Mouse (Mus musculus) C2C12 (cell line): ENCODE data around the gene Il23r. TPM values are rescaled to one million over a fixed set of nuclear protein-coding genes. Genes with fewer than 3 reads are reported as not detected.

Experiments used
- H3K27me3 ChIP-seq: one replicate; pipeline ENCODE4 v1.6.1; 2011; ENCODE audit not compliant: control insufficient read depth, insufficient read depth, insufficient read length
- H3K36me3 ChIP-seq: one replicate; pipeline ENCODE4 v1.6.1; 2011; ENCODE audit not compliant: control insufficient read depth, insufficient read depth
- H3K4me3 ChIP-seq: one replicate; pipeline ENCODE4 v1.5.1; 2011; ENCODE audit warnings: mild to moderate bottlenecking, control low read depth; ENCODE audit not compliant: poor library complexity, insufficient read depth, severe bottlenecking
- H3K79me2 ChIP-seq: one replicate; pipeline ENCODE4 v1.6.1; 2011; ENCODE audit not compliant: control insufficient read depth, insufficient read depth
- H3K79me3 ChIP-seq: one replicate; pipeline ENCODE4 v1.6.1; 2011; ENCODE audit warnings: low read depth, control low read depth
- H3ac ChIP-seq: one replicate; pipeline ENCODE3; 2011; ENCODE audit warnings: low read depth; ENCODE audit not compliant: control insufficient read depth, insufficient read length
- CEBPB ChIP-seq: IDR thresholded peaks from one replicate; pipeline ENCODE4 v1.6.1; 2011; ENCODE audit warnings: low read depth, mild to moderate bottlenecking, control low read depth, moderate library complexity
- CTCF ChIP-seq: IDR thresholded peaks from one replicate; pipeline ENCODE4 v1.5.1; 2011; ENCODE audit not compliant: control insufficient read depth, insufficient read depth, insufficient read length
- FOSL1 ChIP-seq: IDR thresholded peaks from one replicate; pipeline ENCODE4 v1.8.0; 2011; ENCODE audit warnings: mild to moderate bottlenecking, low read length; ENCODE audit not compliant: poor library complexity, insufficient read depth, severe bottlenecking
- MAX ChIP-seq: IDR thresholded peaks from one replicate; pipeline ENCODE4 v1.6.1; 2011; ENCODE audit warnings: mild to moderate bottlenecking, control low read depth
- MYOD1 ChIP-seq: IDR thresholded peaks from one replicate; pipeline ENCODE4 v1.6.1; 2011; ENCODE audit warnings: low read depth; ENCODE audit not compliant: control insufficient read depth, insufficient read length
- MYOG ChIP-seq: IDR thresholded peaks from one replicate; pipeline ENCODE4 v1.6.1; 2011; ENCODE audit not compliant: control insufficient read depth, insufficient read length; ENCODE audit errors: extremely low read depth
- USF1 ChIP-seq: IDR thresholded peaks from one replicate; pipeline ENCODE4 v1.6.1; 2011; ENCODE audit warnings: low read depth, mild to moderate bottlenecking, control low read depth, moderate library complexity
- polyA plus RNA-seq: library from polyadenylated mRNA; unstranded; fragments of >200 nt; fragmentation: generic; extraction: Trizol; gene quantifications from one replicate; pipeline ENCODE4 v1.2.1, GENCODE M21; 2012; ENCODE audit warnings: missing spikeins

Il23r gene
- polyA plus RNA-seq, 1 experiment: not detected

- TF ChIP-seq CTCF: no peak
- TF ChIP-seq FOSL1: no peak
- TF ChIP-seq USF1: no peak
- TF ChIP-seq MAX: no peak
- no peak for TF ChIP-seq MYOG
- TF ChIP-seq CEBPB: no peak
- TF ChIP-seq MYOD1: no peak
- no peaks in the 10 kb centered on the region for H3K79me2 ChIP-seq
These were observed 75.1 kb downstream of the Il23r start for GRCm38 (mm10) chr6:67416557-67416956.

GRCm38 (mm10) chr6:67415276-67415675 lies 76.4 kb downstream of the Il23r start:
- Histone ChIP-seq H3K4me3 (no peak overlapping the region), H3K79me3 (no peaks in the 10 kb centered on the region), H3K27me3 (no peaks in the 10 kb centered on the region), H3K36me3 (no peaks in the 10 kb centered on the region), H3K79me2 (no peaks in the 10 kb centered on the region), H3ac (no peak overlapping the region)
- TF ChIP-seq USF1 (no peak), CTCF (no peak), MAX (no peak)

More at GRCm38 (mm10) chr6:67416557-67416956, 75.1 kb downstream of the Il23r start:
- Histone ChIP-seq H3K4me3 (no peak overlapping the region), H3K27me3 (no peaks in the 10 kb centered on the region), H3K79me3 (no peaks in the 10 kb centered on the region), H3ac (no peak overlapping the region), H3K36me3 (no peaks in the 10 kb centered on the region)

- no peak overlapping the region for H3ac ChIP-seq
- no peaks in the 10 kb centered on the region for H3K79me2 ChIP-seq
- no peak overlapping the region for H3K4me3 ChIP-seq
- H3K36me3 ChIP-seq: no peaks in the 10 kb centered on the region
- TF ChIP-seq CEBPB (no peak), CTCF (no peak), MYOG (no peak), MYOD1 (no peak), USF1 (no peak), FOSL1 (no peak), MAX (no peak)
- no peaks in the 10 kb centered on the region for H3K27me3 ChIP-seq
- no peaks in the 10 kb centered on the region for H3K79me3 ChIP-seq
These were observed 78.3 kb downstream of the Il23r start for GRCm38 (mm10) chr6:67413378-67413777.

- Histone ChIP-seq H3K4me3 (no peak overlapping the region), H3K27me3 (no peaks in the 10 kb centered on the region), H3ac (no peak overlapping the region), H3K79me2 (no peaks in the 10 kb centered on the region), H3K36me3 (no peaks in the 10 kb centered on the region), H3K79me3 (no peaks in the 10 kb centered on the region)
- TF ChIP-seq MAX (no peak), FOSL1 (no peak), USF1 (no peak), MYOG (no peak), CTCF (no peak), CEBPB (no peak), MYOD1 (no peak)
These were observed 86.4 kb downstream of the Il23r start for GRCm38 (mm10) chr6:67405281-67405682.

GRCm38 (mm10) chr6:67399551-67399950 lies 92.1 kb downstream of the Il23r start:
- Histone ChIP-seq H3K79me2 (no peaks in the 10 kb centered on the region), H3ac (no peak overlapping the region), H3K79me3 (no peaks in the 10 kb centered on the region), H3K4me3 (no peak overlapping the region), H3K27me3 (no peaks in the 10 kb centered on the region), H3K36me3 (no peaks in the 10 kb centered on the region)
- no peak for TF ChIP-seq CEBPB
- no peak for TF ChIP-seq MYOG
- no peak for TF ChIP-seq CTCF
- TF ChIP-seq MYOD1: no peak
- TF ChIP-seq FOSL1: no peak
- TF ChIP-seq MAX: no peak
- TF ChIP-seq USF1: no peak

GRCm38 (mm10) chr6:67375982-67376391 lies 115.7 kb downstream of the Il23r start, which contains the start of gene Il12rb2:
Il12rb2 (minus strand) TSS chr6:67376188.
- Histone ChIP-seq H3K4me3 (no peak within 1 kb of the TSS), H3K36me3 (no peaks in the 10 kb centered on the region), H3K79me3 (no peaks in the 10 kb centered on the region), H3K79me2 (no peaks in the 10 kb centered on the region), H3K27me3 (peaks cover 6% of the 10 kb centered on the region), H3ac (no peak within 1 kb of the TSS)
- TF ChIP-seq CTCF (no peak), MYOG (no peak), MAX (no peak), MYOD1 (no peak), FOSL1 (no peak), USF1 (no peak), CEBPB (no peak)

Other genes starting within 250 kb of the Il23r start
- gene Il12rb2, start 115.7 kb downstream of the Il23r start, polyA plus RNA-seq: not detected
- not detected for gene Tacstd2, start 43.9 kb upstream of the Il23r start, polyA plus RNA-seq